In the genomic region with DNA sequence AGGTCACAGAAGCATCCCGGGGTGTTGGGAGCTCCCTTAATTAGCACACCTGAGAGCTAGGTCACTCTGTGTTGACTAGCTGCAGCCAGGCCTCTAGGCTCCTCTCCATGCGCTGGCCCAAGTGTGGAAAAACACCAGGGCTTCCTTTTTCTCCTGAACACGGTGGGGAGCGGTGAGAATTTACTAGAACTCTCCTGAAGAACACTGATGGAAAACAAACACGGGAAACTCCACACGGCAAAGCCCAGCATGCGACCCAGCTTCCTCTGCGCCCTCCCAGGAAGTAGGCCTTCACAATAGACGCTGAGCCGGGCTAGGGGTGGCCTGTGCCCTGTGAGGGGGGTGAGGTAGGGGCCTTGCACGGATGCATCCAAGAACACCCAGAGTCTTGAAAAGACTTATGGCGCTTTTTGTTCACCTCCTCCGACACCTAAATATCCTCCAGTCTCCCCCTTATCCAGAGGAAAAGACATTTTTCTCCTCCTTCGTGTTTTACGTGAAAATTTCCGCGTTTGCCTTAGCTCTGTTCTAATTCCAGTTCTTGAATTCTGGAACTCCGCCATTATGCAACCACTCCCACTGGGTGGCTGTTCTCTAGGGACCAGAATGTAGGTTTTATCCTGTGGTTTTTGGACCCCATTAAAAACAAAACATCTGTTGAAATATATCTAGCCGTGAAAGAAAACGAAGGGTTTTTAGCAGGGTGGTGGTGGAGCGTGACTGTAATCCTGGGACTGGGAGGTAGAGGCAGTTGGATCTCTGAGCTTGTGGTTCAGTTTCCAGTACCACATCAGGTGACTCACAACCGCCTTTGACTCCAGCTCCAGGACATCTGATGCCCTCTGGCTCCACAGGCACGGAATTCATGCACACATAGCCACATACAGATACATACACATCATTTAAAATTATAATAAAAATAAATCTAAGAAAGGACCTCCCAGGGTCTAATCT, we compare ENCODE assay signal across 17 mouse cellular contexts. TPM values are rescaled to one million over a fixed set of nuclear protein-coding genes. Genes with fewer than 3 reads are reported as not detected.
DNase-seq lines count a peak whose midpoint lies in the region; ATAC-seq and TF ChIP-seq lines count a peak whose summit lies in the region.
"Had no signal": no experiment of that assay in that cellular context is flagged by ENCODE, and none has a peak within 500 bp of the region (broad histone marks: within the 10 kb centered on the region; RNA-seq: fewer than 3 reads in every experiment).

No protein-coding gene starts in this region.

- H3K4me1 ChIP-seq in kidney, adult 2 months (ENCODE audit: control insufficient read depth, insufficient read depth, low read length): peaks cover 8% of the 10 kb centered on the region; the same call in 1 of the 2 replicates
- H3K4me1 ChIP-seq in E14TG2a.4 (replicated peaks; ENCODE audit: low read depth, low read length): peaks cover 26% of the 10 kb centered on the region
- peaks cover 6% of the 10 kb centered on the region; the same call in 1 of the 2 replicates for H3K4me1 ChIP-seq in heart, embryonic 16.5 days (ENCODE audit: control insufficient read depth, insufficient read depth, low read length)
- H3K4me1 ChIP-seq: intestine, embryonic 15.5 days; midbrain, embryonic 15.5 days; neural tube, embryonic 12.5 days had no signal

- no peak for ATAC-seq in heart, embryonic 16.5 days (replicated peaks; ENCODE audit: extremely low read depth, insufficient read depth, low FRiP score)
- ATAC-seq: intestine, embryonic 15.5 days; midbrain, embryonic 15.5 days; Patski had no signal

- H3K9me3 ChIP-seq in E14TG2a.4 (ENCODE audit: low read length): no peaks in the 10 kb centered on the region
- H3K9me3 ChIP-seq in heart, embryonic 16.5 days (replicated peaks; ENCODE audit: control insufficient read depth, low read length): no peaks in the 10 kb centered on the region
- H3K9me3 ChIP-seq: embryonic facial prominence, embryonic 13.5 days; forebrain, embryonic 12.5 days; intestine, embryonic 15.5 days; limb, embryonic 15.5 days; midbrain, embryonic 15.5 days; neural tube, embryonic 12.5 days had no signal

- H3K27ac ChIP-seq in kidney, adult 2 months (ENCODE audit: insufficient read depth, low read depth, low read length): peak overlapping the region; percentile 60; the same call in 1 of the 2 replicates
- peak overlapping the region; percentile 14; the same call in 1 of the 2 replicates for H3K27ac ChIP-seq in heart, embryonic 16.5 days (ENCODE audit: low read length)
- H3K27ac ChIP-seq: embryonic facial prominence, embryonic 13.5 days; forebrain, embryonic 12.5 days; intestine, embryonic 15.5 days; limb, embryonic 15.5 days; macrophage; midbrain, embryonic 15.5 days; neural tube, embryonic 12.5 days had no signal

- no peak overlapping the region for H3K9ac ChIP-seq in heart, embryonic 16.5 days (ENCODE audit: low read length)
- H3K9ac ChIP-seq: embryonic facial prominence, embryonic 13.5 days; forebrain, embryonic 12.5 days; intestine, embryonic 15.5 days; limb, embryonic 15.5 days; midbrain, embryonic 15.5 days; neural tube, embryonic 12.5 days had no signal

- H3K27me3 ChIP-seq in kidney, adult 2 months (replicated peaks; ENCODE audit: control insufficient read depth, insufficient read depth, low read length): no peaks in the 10 kb centered on the region
- no peaks in the 10 kb centered on the region for H3K27me3 ChIP-seq in E14TG2a.4 (ENCODE audit: insufficient read depth, low read length)
- H3K27me3 ChIP-seq in heart, embryonic 16.5 days (ENCODE audit: control insufficient read depth, insufficient read depth, low read length): no peaks in the 10 kb centered on the region
- H3K27me3 ChIP-seq: embryonic facial prominence, embryonic 13.5 days; intestine, embryonic 15.5 days; limb, embryonic 15.5 days; midbrain, embryonic 15.5 days; neural tube, embryonic 12.5 days; Patski had no signal

- no peak overlapping the region for H3K4me2 ChIP-seq in heart, embryonic 16.5 days (ENCODE audit: low read depth, low read length)
- H3K4me2 ChIP-seq: embryonic facial prominence, embryonic 13.5 days; forebrain, embryonic 12.5 days; intestine, embryonic 15.5 days; limb, embryonic 15.5 days; midbrain, embryonic 15.5 days; neural tube, embryonic 12.5 days had no signal

- no peak for TF ChIP-seq POLR2A in kidney, adult 2 months (IDR thresholded peaks at IDR 0.05; ENCODE audit: low read depth, low read length)

- DNase-seq in kidney, adult 2 months: no peak
- no peak for DNase-seq in kidney, postnatal 36 days
- DNase-seq in brain, adult 2 months (ENCODE audit: low read depth, low spot score): peak; percentile 11
- no peak for DNase-seq in frontal cortex, postnatal 25 days (ENCODE audit: low spot score in 2 of 2)
- no peak for DNase-seq in yolk sac, embryonic 10.5 days (ENCODE audit: low spot score)
- DNase-seq: cerebellum, postnatal 14 days; lung, adult 18-20 months had no signal

- no peak overlapping the region for H3K4me3 ChIP-seq in kidney, adult 2 months (ENCODE audit: insufficient read depth, low read depth, low read length)
- peak overlapping the region; percentile 41 for H3K4me3 ChIP-seq in E14TG2a.4 (replicated peaks; ENCODE audit: low read length)
- H3K4me3 ChIP-seq in heart, embryonic 16.5 days (ENCODE audit: low read length): no peak overlapping the region
- H3K4me3 ChIP-seq: embryonic facial prominence, embryonic 13.5 days; forebrain, embryonic 12.5 days; intestine, embryonic 15.5 days; limb, embryonic 15.5 days; midbrain, embryonic 15.5 days; neural tube, embryonic 12.5 days had no signal

- H3K36me3 ChIP-seq in kidney, adult 2 months (ENCODE audit: control insufficient read depth, insufficient read depth, low read length): no peaks in the 10 kb centered on the region
- H3K36me3 ChIP-seq in E14TG2a.4 (ENCODE audit: insufficient read depth, low read length): no peaks in the 10 kb centered on the region
- H3K36me3 ChIP-seq in heart, embryonic 16.5 days (ENCODE audit: control insufficient read depth, insufficient read depth): no peaks in the 10 kb centered on the region
- H3K36me3 ChIP-seq: embryonic facial prominence, embryonic 13.5 days; forebrain, embryonic 12.5 days; intestine, embryonic 15.5 days; limb, embryonic 15.5 days; midbrain, embryonic 15.5 days; neural tube, embryonic 12.5 days had no signal

- 64% methylated on average over 23 of the region's 23 CpGs for WGBS in kidney, adult 2 months
- 54% methylated on average over 23 of the region's 23 CpGs for WGBS in heart, embryonic 16.5 days

- TF ChIP-seq CTCF in kidney, adult 2 months (conservative IDR thresholded peaks at IDR 0.05; ENCODE audit: insufficient read depth, insufficient read length, low read depth, low read length): no peak
- no peak for TF ChIP-seq CTCF in E14TG2a.4 (conservative IDR thresholded peaks at IDR 0.05; ENCODE audit: low read length)

RNA-seq across cellular contexts. Expression of gene Cecr2, which starts 21.5 kb away (rescaled TPM):
- 4.4 and 5.4 TPM in 2 replicates for polyA plus RNA-seq in kidney, adult 2 months (2012; rRNA removed)
- polyA plus RNA-seq in heart, embryonic 16.5 days (2015; fragmentation: Nextera tagmentation; extraction: Ambion mirVana): 0.68 and 0.80 TPM in 2 replicates
- polyA plus RNA-seq: macrophage had no signal
